In genomic region chr9:50425866-50426495, GRCm38 (mm10) we compare ENCODE assay signal across 13 mouse cellular contexts.
DNase-seq lines count a peak whose midpoint lies in the region; ATAC-seq and TF ChIP-seq lines count a peak whose summit lies in the region.
"Had no signal": no experiment of that assay in that cellular context is flagged by ENCODE, and none has a peak within 500 bp of the region (broad histone marks: within the 10 kb centered on the region; RNA-seq: fewer than 3 reads in every experiment).

No protein-coding gene starts in this region.

- ATAC-seq in lung, postnatal 0 days: no peak
- no peak for ATAC-seq in Patski
- ATAC-seq in monocyte, adult 5-6 weeks (replicated peaks; ENCODE audit: insufficient number of reproducible peaks, low FRiP score, low TSS enrichment, poor library complexity, severe bottlenecking): peak; percentile 38; the same call in 1 of the 2 replicates
- ATAC-seq in midbrain, embryonic 13.5 days: no peak

- no peak for DNase-seq in heart, adult 2 months
- DNase-seq in heart, postnatal 25 days (ENCODE audit: low spot score): no peak
- DNase-seq in lung, postnatal 0 days (ENCODE audit: low spot score): peak; percentile 92
- no peak for DNase-seq in lung, adult 18-20 months
- no peak for DNase-seq in Patski (ENCODE audit: low read depth, low spot score)
- DNase-seq in cerebellum, adult 9-11 months: no peak
- DNase-seq: heart, adult 18-20 months; layer of hippocampus, postnatal 36 days had no signal

- no peak overlapping the region for H3K9ac ChIP-seq in heart, adult 2 months (ENCODE audit: low read depth, low read length)
- H3K9ac ChIP-seq in lung, postnatal 0 days (replicated peaks; ENCODE audit: low read depth): no peak overlapping the region
- no peak overlapping the region for H3K9ac ChIP-seq in midbrain, embryonic 13.5 days (replicated peaks)
- H3K9ac ChIP-seq: forebrain, embryonic 12.5 days; hindbrain, embryonic 15.5 days; liver, embryonic 15.5 days had no signal

- no peak overlapping the region for H3K4me3 ChIP-seq in heart, adult 2 months
- H3K4me3 ChIP-seq in lung, postnatal 0 days (ENCODE audit: low read depth, low read length): no peak overlapping the region
- H3K4me3 ChIP-seq in midbrain, embryonic 13.5 days (replicated peaks): no peak overlapping the region
- H3K4me3 ChIP-seq: forebrain, embryonic 12.5 days; hindbrain, embryonic 15.5 days; liver, embryonic 15.5 days had no signal

- 39% methylated on average over 4 of the region's 4 CpGs for whole genome bisulfite sequencing in heart, adult 2 months
- WGBS in lung, postnatal 0 days: 30% methylated on average over 4 of the region's 4 CpGs
- 38% methylated on average over 4 of the region's 4 CpGs for WGBS in midbrain, embryonic 13.5 days

- TF ChIP-seq EP300 in heart, adult 2 months (IDR thresholded peaks at IDR 0.05; ENCODE audit: insufficient read depth, low read depth, low read length): no peak
- TF ChIP-seq EP300 in lung, postnatal 0 days (IDR thresholded peaks at IDR 0.05): no peak

- H3K27ac ChIP-seq in heart, adult 2 months: no peak overlapping the region
- no peak overlapping the region for H3K27ac ChIP-seq in lung, postnatal 0 days (ENCODE audit: low read length)
- no peak overlapping the region for H3K27ac ChIP-seq in midbrain, embryonic 13.5 days
- H3K27ac ChIP-seq: forebrain, embryonic 12.5 days; hindbrain, embryonic 15.5 days; liver, embryonic 15.5 days had no signal

- no peaks in the 10 kb centered on the region for H3K27me3 ChIP-seq in heart, adult 2 months (ENCODE audit: control insufficient read depth, insufficient read depth, low read length)
- no peaks in the 10 kb centered on the region for H3K27me3 ChIP-seq in lung, postnatal 0 days (replicated peaks; ENCODE audit: insufficient read depth, low read length)
- H3K27me3 ChIP-seq in Patski: no peaks in the 10 kb centered on the region
- no peaks in the 10 kb centered on the region for H3K27me3 ChIP-seq in midbrain, embryonic 13.5 days
- H3K27me3 ChIP-seq: hindbrain, embryonic 15.5 days; liver, embryonic 15.5 days had no signal

- no peaks in the 10 kb centered on the region for H3K36me3 ChIP-seq in heart, adult 2 months (ENCODE audit: control insufficient read depth, insufficient read depth, low read length)
- H3K36me3 ChIP-seq in lung, postnatal 0 days (ENCODE audit: insufficient read depth, low read length): no peaks in the 10 kb centered on the region
- H3K36me3 ChIP-seq in midbrain, embryonic 13.5 days: no peaks in the 10 kb centered on the region
- H3K36me3 ChIP-seq: forebrain, embryonic 12.5 days; hindbrain, embryonic 15.5 days; liver, embryonic 15.5 days had no signal

- CTCF ChIA-PET in Patski (lab: Charles Lee): interaction anchor here (1.5 kb wide), 1 partner anchor 12 kb away, joined by 3 read pairs; no protein-coding TSS in a partner anchor

- no peaks in the 10 kb centered on the region for H3K9me3 ChIP-seq in lung, postnatal 0 days (ENCODE audit: low read length)
- peaks cover 7% of the 10 kb centered on the region; the same call in 1 of the 2 replicates for H3K9me3 ChIP-seq in midbrain, embryonic 13.5 days
- H3K9me3 ChIP-seq: hindbrain, embryonic 15.5 days; liver, embryonic 15.5 days had no signal

- intact Hi-C loops in heart, adult 2 months (cut with DNase I): no loop called here
- intact Hi-C loops in heart, postnatal 25 days (cut with DNase I): no loop called here

- no peak overlapping the region for H3K4me2 ChIP-seq in lung, postnatal 0 days (replicated peaks; ENCODE audit: low read depth, low read length)
- H3K4me2 ChIP-seq in midbrain, embryonic 13.5 days (replicated peaks): no peak overlapping the region
- H3K4me2 ChIP-seq: forebrain, embryonic 12.5 days; hindbrain, embryonic 15.5 days; liver, embryonic 15.5 days had no signal

- H3K4me1 ChIP-seq in heart, adult 2 months (ENCODE audit: control insufficient read depth, insufficient read depth, low read length): no peaks in the 10 kb centered on the region
- H3K4me1 ChIP-seq in lung, postnatal 0 days (ENCODE audit: insufficient read depth, low read depth, low read length): no peaks in the 10 kb centered on the region
- peaks cover 8% of the 10 kb centered on the region; the same call in 1 of the 2 replicates for H3K4me1 ChIP-seq in midbrain, embryonic 13.5 days (replicated peaks)
- H3K4me1 ChIP-seq: forebrain, embryonic 12.5 days; liver, embryonic 15.5 days had no signal

- in situ Hi-C loops in Patski (cut with MboI; ENCODE audit: low pct_unique_long_range_greater_than_20kb): no loop called here

- POLR2A ChIA-PET in Patski (lab: Charles Lee): no interaction called here

- TF ChIP-seq POLR2A in heart, adult 2 months (IDR thresholded peaks at IDR 0.05; ENCODE audit: insufficient read depth, low read depth, low read length): no peak

- peak; percentile 31 for TF ChIP-seq CTCF in heart, adult 2 months (IDR thresholded peaks at IDR 0.05)
- TF ChIP-seq CTCF in lung, postnatal 0 days (IDR thresholded peaks at IDR 0.05): peak; percentile 57
- peak; percentile 67 for TF ChIP-seq CTCF in Patski (IDR thresholded peaks at IDR 0.05)

- H3K79me2 ChIP-seq in heart, adult 2 months (replicated peaks; ENCODE audit: control insufficient read depth, insufficient read depth, low read length): no peaks in the 10 kb centered on the region
